Mouse (Mus musculus) frontal cortex, adult (tissue): ENCODE measurements around the gene Nipal1.

Source experiments
- ATAC-seq: cut with Nextera tagmentation; 2 replicates; pipeline ENCODE4 v1.9.2; 2017; ENCODE audit warnings: mild to moderate bottlenecking, moderate library complexity, mixed read lengths; ENCODE audit not compliant: low TSS enrichment

The Nipal1 gene

GRCm38 (mm10) chr5:72665281-72665680 is 17.7 kb downstream of the Nipal1 start:
- ATAC-seq, result 0 out of 2 replicates have a peak, but pooled peaks have one; percentile 20

DNA sequence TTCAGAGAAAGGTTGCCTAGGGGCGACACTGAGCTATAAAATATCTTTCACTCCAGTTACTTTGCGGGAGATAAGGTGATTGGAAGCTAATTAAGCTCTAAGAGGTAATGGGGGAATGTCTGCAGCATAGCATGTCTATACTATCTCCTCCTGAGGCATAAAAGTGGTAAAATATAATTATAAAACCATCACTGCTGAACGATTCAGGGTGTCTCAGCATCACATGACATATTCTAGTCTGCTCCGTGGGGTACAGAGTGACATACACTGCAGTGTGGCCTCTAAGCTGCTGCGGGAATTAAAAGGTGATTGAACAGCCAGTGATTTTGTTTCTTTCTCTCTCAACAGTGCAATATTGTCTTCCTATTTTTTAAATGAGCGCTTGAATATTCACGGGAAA is 18.8 kb downstream of the Nipal1 start:
- no peak for ATAC-seq

GRCm38 (mm10) chr5:72668351-72668750 is 20.8 kb downstream of the Nipal1 start:
- ATAC-seq, result no peak

DNA sequence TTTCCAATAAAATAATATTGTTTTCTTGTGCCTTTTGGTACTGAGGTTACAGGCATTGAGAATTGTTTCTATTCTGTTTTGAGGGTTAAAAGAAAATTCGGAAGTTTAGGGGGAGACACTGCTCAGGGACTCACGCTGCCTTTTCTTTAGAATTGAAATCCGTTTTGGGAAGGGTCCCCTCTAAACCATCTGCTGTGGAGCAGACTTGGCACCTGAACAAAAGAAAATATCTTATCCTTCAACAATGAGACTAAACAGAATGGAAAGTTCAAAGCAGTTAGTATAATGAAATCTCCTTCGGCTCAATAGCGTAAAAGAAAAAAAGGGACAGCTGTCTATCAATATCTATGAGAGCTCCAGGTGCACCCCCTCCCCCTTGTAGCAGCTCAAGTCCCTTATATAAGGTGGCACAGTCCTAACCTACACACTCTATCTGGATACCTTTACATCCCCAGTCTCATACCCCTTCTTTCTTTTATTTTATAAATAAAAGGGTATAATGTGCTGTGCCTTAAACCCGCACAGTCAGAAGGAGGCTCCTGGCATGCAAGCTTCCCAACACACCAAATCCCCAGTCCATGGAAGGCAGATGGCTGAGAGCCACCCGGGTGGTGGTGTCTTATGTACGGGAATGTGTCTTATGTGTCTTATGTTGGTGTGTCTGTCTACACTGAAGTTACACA is 23.6 kb downstream of the Nipal1 start:
- no peak for ATAC-seq

- ATAC-seq, result no peak
These were observed 27.5 kb downstream of the Nipal1 start for GRCm38 (mm10) chr5:72674994-72675542.

DNA sequence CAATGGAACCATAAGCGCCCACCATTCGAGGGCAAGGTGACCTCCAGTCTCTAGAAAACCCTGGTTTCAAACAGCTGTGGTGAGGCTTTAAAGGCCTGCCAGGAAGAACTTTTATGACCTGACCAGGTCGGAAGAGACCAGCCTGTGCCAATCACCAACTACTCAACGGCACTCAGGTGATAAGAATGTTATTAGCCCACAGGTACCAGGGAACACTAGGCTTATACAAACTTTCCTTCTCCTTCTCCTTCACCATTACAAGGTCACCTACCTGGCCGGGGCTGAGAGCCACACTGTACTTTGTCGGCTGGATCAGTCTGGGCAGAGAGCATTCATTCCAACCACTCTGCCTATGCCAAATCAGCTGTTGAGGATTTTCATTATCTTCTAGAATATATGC is 33.9 kb downstream of the Nipal1 start:
- no peak for ATAC-seq

GRCm38 (mm10) chr5:72689556-72689955 is 42.0 kb downstream of the Nipal1 start:
- ATAC-seq, result no peak

GRCm38 (mm10) chr5:72690516-72690915 is 42.9 kb downstream of the Nipal1 start:
- peak; percentile 27; the same call in 1 of the 2 replicates for ATAC-seq

- no peak for ATAC-seq
These were observed 47.1 kb downstream of the Nipal1 start for GRCm38 (mm10) chr5:72694684-72695083.

DNA sequence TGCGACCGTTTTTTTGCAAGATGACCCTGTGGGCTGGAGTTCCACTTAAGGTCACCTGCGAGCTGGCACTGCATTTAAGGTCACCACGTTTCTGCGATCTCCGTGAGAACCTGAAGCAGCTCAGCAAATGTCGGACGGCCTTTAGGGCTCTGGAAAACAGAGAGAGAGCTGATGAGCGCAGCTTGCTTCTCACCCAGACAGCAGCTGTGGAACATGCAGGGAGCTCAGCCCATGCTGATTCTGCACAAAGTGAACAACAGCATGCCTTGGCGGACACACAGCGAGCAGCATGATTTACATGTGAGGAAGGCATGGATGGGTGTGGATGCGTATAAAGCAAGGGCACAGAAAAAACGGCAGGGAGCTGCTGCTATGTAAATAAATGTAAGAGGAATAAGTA is 48.9 kb downstream of the Nipal1 start:
- 0 out of 2 replicates have a peak, but pooled peaks have one; percentile 38 for ATAC-seq

DNA sequence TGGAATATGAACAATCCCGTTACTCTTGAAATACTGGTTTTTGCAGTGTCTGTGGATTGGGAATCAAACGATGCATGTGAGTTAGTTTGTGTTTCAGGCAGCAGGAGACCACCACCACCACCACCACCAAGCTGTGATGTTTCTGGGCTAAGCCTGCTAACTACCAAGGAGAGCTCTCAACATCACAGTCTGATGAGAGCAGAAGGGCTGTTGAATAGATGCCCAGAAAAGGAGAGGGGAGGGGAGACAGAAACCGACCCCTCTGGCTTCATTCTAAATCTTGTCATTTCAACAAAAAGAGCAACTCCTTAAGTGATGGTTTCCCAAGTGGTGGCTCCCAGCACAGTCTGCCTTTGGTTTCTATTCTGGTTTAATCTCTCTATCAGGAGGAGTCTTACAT is 50.7 kb downstream of the Nipal1 start:
- ATAC-seq, result peak; percentile 36

DNA sequence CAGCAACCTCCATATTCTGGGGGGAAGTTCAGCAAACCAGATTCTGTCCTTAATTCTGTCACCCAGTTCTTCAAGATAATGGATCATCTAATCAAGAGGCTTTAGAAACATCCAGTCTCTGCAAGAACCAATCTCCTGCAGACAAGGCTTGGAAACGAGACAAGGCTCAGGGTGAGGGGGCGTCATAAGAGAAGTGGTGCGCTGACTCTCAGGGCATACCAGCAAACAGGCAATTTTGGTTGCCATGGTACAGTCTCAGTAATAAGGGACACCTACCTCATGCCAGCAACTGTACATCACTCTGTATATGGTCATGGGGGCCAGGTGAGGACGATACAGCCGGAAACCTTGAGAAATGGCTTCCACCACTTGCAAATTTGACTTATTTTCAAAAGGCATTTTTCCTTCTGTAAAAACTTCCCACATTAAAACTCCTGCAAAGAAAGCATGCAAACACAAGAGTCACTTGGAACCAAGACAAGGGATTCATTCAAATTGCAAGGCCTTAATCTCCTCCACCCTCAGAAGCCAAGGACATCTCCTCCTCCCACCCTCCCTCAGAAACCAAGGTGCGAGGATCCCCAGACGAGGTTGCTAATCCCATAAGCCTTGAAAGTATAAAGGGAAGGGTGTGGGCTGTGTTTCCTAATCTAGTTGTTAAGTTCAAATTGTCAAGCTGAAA is 51.4 kb downstream of the Nipal1 start:
- peak; percentile 79 for ATAC-seq

GRCm38 (mm10) chr5:72699500-72699818 is 51.9 kb downstream of the Nipal1 start:
- ATAC-seq, result peak; percentile 56; the same call in 1 of the 2 replicates

DNA sequence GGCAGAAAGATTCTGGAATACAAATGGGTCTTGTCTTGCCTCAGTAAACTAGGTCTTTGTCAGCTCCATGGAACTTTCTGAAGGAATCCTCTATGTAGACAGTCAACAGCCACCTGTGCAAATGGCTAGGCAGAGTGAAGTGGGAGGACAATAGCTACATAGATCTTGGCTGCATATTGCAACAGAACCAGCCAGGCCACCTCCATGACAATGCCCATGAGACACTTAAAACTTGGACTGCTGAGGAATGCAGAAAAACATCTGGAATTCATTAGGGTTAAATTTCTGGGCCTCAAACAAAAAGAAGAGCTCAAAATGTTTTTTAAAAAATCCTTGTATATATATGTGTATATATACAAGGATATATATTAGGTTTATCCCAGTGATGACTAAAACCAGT is 54.6 kb downstream of the Nipal1 start:
- no peak for ATAC-seq

GRCm38 (mm10) chr5:72706095-72706494 is 58.5 kb downstream of the Nipal1 start:
- ATAC-seq, result no peak

- no peak for ATAC-seq
These were observed 59.1 kb downstream of the Nipal1 start for GRCm38 (mm10) chr5:72706722-72707121.

DNA sequence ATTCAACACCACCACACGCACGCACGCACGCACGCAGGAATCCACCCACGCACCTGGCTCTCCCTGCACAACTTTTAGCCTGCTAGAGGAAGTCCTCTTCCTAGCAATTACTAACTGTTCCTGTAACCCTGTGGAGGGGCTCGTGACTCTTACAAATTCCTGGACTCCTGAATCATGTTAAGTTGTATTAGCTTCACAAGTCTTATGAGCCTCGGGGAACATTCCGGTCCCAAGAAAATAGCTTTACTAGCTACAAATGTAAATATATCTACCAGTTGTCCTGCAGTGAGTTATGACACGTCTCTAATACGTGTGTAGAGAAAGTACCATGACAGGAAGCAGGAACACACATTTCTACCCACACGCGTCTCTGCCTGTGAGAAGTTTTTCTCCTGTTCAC is 61.9 kb downstream of the Nipal1 start:
- ATAC-seq, result no peak

DNA sequence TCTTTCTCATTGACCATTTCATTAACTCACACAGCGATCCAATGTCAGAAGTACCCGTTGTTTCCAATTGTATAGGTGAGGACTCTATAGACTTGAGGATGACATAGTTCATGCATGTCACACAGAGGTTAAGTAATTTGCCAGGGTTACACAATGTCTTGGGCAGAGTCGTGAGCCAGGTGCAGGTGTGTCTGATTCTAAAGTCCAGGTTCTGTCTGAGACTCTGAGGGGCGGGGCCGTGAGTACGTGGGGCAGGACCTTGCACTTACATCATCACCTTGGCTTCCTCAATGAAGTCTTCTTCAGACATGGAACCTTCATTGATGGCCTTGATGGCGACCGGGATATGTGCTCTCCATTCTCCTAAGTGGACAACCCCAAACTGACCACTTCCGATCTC is 62.4 kb downstream of the Nipal1 start:
- ATAC-seq, result no peak

DNA sequence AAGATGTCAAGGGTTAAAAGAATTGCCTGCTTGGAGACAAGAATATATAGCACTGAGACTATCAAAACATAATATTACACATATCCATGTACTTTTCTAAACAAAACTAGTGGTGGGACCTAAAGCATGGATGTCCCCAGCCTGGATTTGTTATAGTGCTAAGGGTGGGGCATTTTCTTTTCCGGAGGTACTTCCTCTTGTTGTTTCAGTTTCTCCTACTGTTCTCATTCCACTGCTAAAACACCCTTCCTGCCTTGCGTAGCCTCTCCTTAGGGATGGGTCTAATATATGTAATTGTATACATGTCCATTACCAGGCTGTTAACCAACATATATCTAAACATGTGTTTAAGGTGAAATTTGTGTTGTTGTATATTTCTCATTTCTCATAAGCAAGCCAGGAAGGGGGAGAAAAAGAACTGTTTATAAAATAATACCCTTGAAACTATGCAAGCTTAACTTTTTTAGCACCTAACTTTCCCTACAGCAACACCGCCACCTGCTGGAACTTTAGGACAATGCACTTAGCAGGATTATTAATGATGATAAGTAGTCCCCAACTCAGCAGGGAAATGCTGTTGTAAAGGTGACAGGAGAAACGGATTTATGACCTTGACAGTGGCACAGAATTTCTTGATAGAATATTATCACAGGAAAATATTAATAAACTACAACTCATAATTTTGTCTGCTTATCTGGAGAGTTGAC is 63.1 kb downstream of the Nipal1 start:
- no peak for ATAC-seq

- ATAC-seq, result no peak
These were observed 73.0 kb downstream of the Nipal1 start for GRCm38 (mm10) chr5:72720587-72720986.
